Mouse (Mus musculus) ES-Bruce4 (cell line): ENCODE results near the gene Dgkz. TPM values are rescaled to one million over a fixed set of nuclear protein-coding genes. Genes with fewer than 3 reads are reported as not detected.

ENCODE experiments used
- H3K27ac ChIP-seq: 2 replicates; pipeline ENCODE4 v1.5.1; 2012; ENCODE audit warnings: low read length, inconsistent platforms; ENCODE audit not compliant: insufficient read depth
- H3K27me3 ChIP-seq: 2 replicates; pipeline ENCODE4 v1.6.1; 2012; ENCODE audit warnings: mild to moderate bottlenecking, low read length, inconsistent platforms; ENCODE audit not compliant: control insufficient read depth, poor library complexity, insufficient read depth, severe bottlenecking
- H3K36me3 ChIP-seq: 2 replicates; pipeline ENCODE4 v1.6.1; 2012; ENCODE audit warnings: inconsistent platforms, mild to moderate bottlenecking, low read length, moderate library complexity; ENCODE audit not compliant: control insufficient read depth, poor library complexity, insufficient read depth, severe bottlenecking
- H3K4me1 ChIP-seq: one replicate; pipeline ENCODE4 v1.8.1; 2011; ENCODE audit warnings: low read length; ENCODE audit not compliant: control insufficient read depth, insufficient read depth
- H3K4me3 ChIP-seq: 2 replicates; pipeline ENCODE4 v1.5.1; 2011; ENCODE audit warnings: low read depth, mild to moderate bottlenecking, low read length
- H3K9ac ChIP-seq: 2 replicates; pipeline ENCODE4 v1.6.1; 2012; ENCODE audit warnings: low read depth, mild to moderate bottlenecking, inconsistent platforms; ENCODE audit not compliant: poor library complexity, severe bottlenecking
- H3K9me3 ChIP-seq: replicated peaks from 2 replicates; pipeline ENCODE4 v1.6.1; 2012; ENCODE audit warnings: mild to moderate bottlenecking, low read length, inconsistent platforms; ENCODE audit not compliant: control insufficient read depth, poor library complexity, insufficient read depth, severe bottlenecking
- CTCF ChIP-seq: IDR thresholded peaks from one replicate; pipeline ENCODE4 v1.8.1; 2011; ENCODE audit warnings: low read depth, low read length
- EP300 ChIP-seq: IDR thresholded peaks from 2 replicates; pipeline ENCODE4 v1.6.1; 2011; ENCODE audit warnings: low read depth, low read length; ENCODE audit not compliant: insufficient read depth
- POLR2A ChIP-seq: IDR thresholded peaks from one replicate; pipeline ENCODE4 v1.8.1; 2011; ENCODE audit warnings: low read length; ENCODE audit not compliant: insufficient read depth
- polyA plus RNA-seq: library from polyadenylated mRNA; stranded (reverse); fragments of >200 nt; gene quantifications from 2 replicates; pipeline ENCODE4 v1.2.4, GENCODE M21; 2011; ENCODE audit warnings: low read depth; ENCODE audit not compliant: missing spikeins, insufficient read depth, insufficient read length

The Dgkz gene
- polyA plus RNA-seq, 1 experiment: 28.1 TPM

DNA sequence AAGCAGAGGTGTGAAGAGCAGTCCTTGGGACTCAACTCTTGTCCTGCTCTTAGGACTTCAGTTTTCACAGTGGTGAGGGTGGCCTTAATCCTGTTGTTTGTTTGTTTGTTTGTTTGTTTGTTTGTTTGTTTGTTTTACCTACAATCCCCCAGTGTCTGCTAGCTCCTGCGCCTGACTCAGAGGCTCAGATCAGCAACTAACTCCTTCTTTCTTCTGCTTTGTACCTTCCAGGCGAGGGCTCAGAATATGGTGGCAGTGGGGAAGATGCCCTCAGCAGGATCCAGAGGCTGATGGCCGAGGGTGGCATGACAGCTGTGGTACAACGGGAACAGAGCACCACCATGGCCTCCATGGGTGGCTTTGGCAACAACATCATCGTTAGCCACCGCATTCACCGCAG, 58.6 kb downstream of the Dgkz start:
- 0 out of 2 replicates have a peak, but pooled peaks cover under 1% of the 10 kb centered on the region for H3K27me3 ChIP-seq
- peaks cover 6% of the 10 kb centered on the region; the same call in 1 of the 2 replicates for H3K36me3 ChIP-seq
- TF ChIP-seq CTCF (no peak), EP300 (no peak), POLR2A (no peak)
- H3K9ac ChIP-seq: no peak overlapping the region
- H3K4me1 ChIP-seq: peaks cover 2% of the 10 kb centered on the region
- H3K27ac ChIP-seq: no peak overlapping the region
- H3K9me3 ChIP-seq: no peaks in the 10 kb centered on the region
- no peak overlapping the region for H3K4me3 ChIP-seq

DNA sequence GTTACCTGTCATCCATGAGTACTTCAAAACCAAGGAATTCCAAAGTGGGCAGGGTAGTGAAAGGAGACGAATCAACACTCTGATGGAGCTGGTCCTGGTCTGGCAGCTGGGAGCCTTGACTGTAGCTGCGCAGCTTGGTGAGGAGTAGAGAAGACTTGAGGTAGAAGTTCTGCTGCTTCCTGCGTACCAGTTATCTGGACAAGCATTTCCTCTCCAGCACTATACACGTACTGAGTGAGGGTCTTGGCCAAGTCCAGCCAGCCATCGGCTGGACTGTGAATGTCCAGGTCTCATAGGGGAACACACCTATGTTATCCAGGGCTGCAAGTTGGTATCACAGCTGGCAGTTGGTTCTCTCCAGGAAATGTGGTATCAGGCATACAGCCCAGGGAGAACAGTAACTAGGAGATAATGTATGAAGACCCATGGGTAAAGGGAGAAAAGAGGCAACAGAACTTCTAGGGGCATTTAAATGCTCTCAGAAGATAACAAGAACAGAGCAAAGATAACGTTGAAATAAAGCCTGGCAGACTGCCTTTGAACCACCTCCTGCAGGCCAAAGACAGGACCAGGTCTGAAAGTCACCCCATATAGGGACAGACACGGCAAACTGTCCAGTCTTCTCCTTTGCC, 59.2 kb downstream of the Dgkz start:
- no peak overlapping the region for H3K9ac ChIP-seq
- H3K4me1 ChIP-seq: peaks cover 2% of the 10 kb centered on the region
- TF ChIP-seq CTCF (no peak), POLR2A (no peak), EP300 (no peak)
- no peaks in the 10 kb centered on the region for H3K9me3 ChIP-seq
- H3K36me3 ChIP-seq: peaks cover 8% of the 10 kb centered on the region; the same call in 1 of the 2 replicates
- H3K27me3 ChIP-seq: no peaks in the 10 kb centered on the region
- H3K27ac ChIP-seq: no peak overlapping the region
- no peak overlapping the region for H3K4me3 ChIP-seq

DNA sequence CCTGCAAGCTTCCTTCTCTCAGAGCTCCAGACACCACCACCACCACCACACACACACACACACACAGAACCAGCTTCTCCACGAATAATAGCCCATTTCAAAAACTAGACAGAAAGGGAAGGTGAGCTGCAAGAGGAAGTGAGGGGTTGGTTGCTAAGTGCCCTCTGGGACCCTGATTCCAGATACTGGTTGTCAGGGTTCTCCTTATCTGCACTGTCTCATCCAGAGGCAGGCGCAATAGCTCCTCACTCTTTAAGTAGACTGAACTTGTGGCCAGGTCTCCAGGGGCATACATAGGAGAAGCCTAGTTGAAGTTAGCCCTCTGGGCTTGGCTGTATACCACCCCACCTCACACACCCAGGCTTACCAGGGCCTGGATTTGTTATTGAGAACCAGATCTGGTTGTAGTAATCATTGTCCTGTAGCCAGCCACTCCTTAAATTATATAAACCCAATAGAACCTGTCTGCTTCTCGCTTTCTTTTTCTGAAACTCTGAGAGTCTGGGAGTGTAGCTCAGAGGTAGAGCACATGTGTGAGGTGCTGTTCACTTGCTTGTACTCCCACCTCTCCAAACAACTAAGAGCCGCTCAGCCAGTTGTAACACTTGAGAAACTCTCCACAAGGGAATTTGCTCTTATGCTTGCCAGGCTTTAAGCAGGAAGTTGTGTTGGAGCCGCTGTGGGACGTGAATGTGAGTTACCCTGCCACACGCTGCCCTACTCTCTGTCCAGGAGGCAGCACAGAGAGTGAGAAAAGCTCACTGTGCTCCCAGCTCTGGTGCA, 62.1 kb downstream of the Dgkz start:
- no peak overlapping the region for H3K4me3 ChIP-seq
- no peaks in the 10 kb centered on the region for H3K27me3 ChIP-seq
- peaks cover 2% of the 10 kb centered on the region for H3K4me1 ChIP-seq
- TF ChIP-seq EP300: no peak
- no peak for TF ChIP-seq CTCF
- TF ChIP-seq POLR2A: no peak
- H3K27ac ChIP-seq: no peak overlapping the region
- H3K36me3 ChIP-seq: peaks cover 13% of the 10 kb centered on the region; the same call in 1 of the 2 replicates
- no peak overlapping the region for H3K9ac ChIP-seq
- no peaks in the 10 kb centered on the region for H3K9me3 ChIP-seq

- TF ChIP-seq POLR2A: no peak
- TF ChIP-seq EP300: no peak
- TF ChIP-seq CTCF: no peak
- H3K36me3 ChIP-seq: peaks cover 13% of the 10 kb centered on the region; the same call in 1 of the 2 replicates
- H3K9me3 ChIP-seq: no peaks in the 10 kb centered on the region
- peaks cover 2% of the 10 kb centered on the region for H3K4me1 ChIP-seq
- no peak overlapping the region for H3K27ac ChIP-seq
- H3K27me3 ChIP-seq: no peaks in the 10 kb centered on the region
- H3K4me3 ChIP-seq: no peak overlapping the region
- no peak overlapping the region for H3K9ac ChIP-seq
These were observed 63.0 kb downstream of the Dgkz start for GRCm38 (mm10) chr2:91912616-91913015.

DNA sequence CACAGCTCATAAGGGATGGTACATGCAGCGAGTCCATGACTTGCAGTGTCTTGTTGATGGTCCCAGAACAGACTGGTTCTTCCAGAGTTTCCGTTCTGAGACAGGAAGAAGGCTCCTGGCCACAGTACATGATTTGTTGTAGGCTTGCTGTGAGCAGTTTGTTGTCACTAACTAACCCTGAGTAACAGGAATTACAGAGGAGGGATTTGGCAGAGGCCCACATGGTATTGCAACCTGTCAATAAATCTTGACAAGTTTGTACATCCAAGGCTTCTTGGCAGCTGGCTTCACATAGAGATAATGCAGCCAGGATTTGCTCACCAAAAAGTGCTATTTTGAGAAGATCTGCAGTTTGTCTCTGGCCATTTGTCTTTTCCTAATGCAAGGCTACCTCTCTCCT, 69.5 kb downstream of the Dgkz start:
- Histone ChIP-seq H3K27me3 (no peaks in the 10 kb centered on the region), H3K4me1 (no peaks in the 10 kb centered on the region), H3K36me3 (0 out of 2 replicates have a peak, but pooled peaks cover 5% of the 10 kb centered on the region), H3K4me3 (no peak overlapping the region), H3K9ac (no peak overlapping the region), H3K9me3 (no peaks in the 10 kb centered on the region), H3K27ac (no peak overlapping the region)
- TF ChIP-seq CTCF: no peak
- no peak for TF ChIP-seq POLR2A
- no peak for TF ChIP-seq EP300
